Mouse (Mus musculus): ENCODE data around the gene Tjp2.
"Not testable (repeated sequence)": the region's sequence is repeated elsewhere in the genome, so short reads cannot be mapped to it uniquely, and the experiment has no call there.

Tjp2 gene

DNA sequence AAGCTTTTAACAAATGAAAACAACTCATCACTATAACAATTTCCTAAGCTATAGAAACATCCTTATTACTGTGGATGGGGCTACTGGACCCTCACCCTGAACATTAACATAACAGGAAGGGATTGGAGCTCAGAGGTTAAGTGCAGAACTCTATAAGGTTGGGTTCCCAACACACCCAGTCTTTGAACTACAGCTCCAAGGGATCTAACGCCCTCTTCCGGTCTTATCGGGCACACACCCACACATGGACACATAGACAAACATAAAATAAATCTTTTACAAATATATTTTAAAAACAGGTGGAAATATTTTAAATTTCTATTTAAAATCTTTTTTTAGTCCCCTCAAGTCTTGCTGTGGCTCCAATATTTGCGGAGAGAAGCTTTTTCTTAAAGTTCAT lies 3.4 kb downstream of the Tjp2 start:
- no peak for DNase-seq (ENCODE audit: low spot score in 2 of 2)

DNA sequence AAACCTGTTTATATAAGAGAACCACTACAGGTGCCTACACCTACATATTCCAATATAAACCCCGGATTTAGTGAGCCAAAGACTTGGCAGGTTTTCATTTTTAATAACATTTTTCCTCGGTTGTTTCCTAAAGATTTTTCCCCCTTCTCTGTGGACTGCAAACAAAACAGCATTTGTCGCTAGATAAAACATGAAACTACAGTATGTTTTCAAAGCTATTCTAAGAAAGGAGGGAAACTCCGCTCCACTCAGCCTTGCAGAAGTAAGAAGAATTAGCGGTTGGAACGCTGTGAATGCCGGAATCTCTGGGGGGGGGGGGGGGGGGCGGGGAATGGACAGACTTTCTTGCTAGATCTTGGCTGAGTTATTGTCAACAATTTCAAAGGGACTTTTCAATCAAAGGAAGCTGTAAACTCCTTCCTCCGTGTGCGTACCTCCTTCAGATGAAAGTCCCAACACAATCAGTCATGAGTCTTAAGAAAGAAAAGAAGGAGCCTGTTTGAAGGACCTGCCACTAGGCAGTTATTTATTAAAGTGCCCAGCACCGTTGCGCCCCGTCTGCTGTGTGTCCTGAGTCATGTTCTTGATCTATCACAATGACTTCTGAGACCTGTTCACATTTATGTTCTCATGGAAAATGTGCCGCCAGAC lies 3.9 kb downstream of the Tjp2 start:
- no peak for DNase-seq (ENCODE audit: low spot score in 2 of 2)

- no peak for DNase-seq (ENCODE audit: low spot score in 2 of 2)
These were observed 5.8 kb downstream of the Tjp2 start for GRCm38 (mm10) chr19:24219011-24219410.

DNA sequence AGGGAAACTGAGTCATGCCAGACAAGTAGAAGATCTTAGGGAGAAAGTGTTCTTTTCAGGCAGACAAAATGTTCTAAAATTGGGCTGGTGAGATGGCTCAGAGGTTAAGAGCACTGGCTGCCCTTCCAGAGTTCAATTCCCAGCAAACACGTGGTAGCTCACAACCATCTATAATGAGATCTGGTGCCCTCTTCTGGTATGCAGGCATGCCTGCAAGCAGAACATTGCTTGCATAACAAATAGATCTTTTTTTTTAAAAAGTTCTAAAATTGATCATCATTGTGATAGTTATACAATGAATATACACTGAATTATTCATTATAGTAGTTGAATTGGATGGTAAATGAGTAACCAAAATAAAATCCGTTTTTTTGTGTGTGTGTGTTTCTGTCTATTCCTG lies 6.5 kb downstream of the Tjp2 start:
- no peak for DNase-seq (ENCODE audit: low spot score in 2 of 2)

DNA sequence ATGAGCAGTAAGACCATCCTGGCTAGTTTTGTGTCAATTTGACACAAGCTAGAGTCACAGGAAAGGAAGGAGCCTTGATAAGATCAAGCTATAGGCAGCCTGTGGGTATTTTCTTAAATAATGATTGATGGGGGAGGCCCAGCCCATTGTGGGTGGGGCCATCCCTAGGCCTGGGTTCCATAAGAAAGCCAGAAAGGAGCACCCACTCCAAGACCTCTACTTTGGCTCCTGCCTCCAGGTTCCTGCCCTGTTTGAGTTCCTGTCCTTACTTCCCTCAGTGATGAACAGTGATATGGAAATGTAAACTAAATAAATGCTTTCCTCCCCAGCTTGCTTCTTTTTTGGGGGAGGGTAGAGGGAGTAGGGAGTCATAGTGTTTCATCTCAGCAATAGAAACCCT lies 7.0 kb downstream of the Tjp2 start:
- no peak for DNase-seq (ENCODE audit: low spot score in 2 of 2)

GRCm38 (mm10) chr19:24216771-24217170 lies 8.1 kb downstream of the Tjp2 start:
- no peak for DNase-seq (ENCODE audit: low spot score in 2 of 2)

- no peak for DNase-seq (ENCODE audit: low spot score in 2 of 2)
These were observed 9.9 kb downstream of the Tjp2 start for GRCm38 (mm10) chr19:24214939-24215338.

DNA sequence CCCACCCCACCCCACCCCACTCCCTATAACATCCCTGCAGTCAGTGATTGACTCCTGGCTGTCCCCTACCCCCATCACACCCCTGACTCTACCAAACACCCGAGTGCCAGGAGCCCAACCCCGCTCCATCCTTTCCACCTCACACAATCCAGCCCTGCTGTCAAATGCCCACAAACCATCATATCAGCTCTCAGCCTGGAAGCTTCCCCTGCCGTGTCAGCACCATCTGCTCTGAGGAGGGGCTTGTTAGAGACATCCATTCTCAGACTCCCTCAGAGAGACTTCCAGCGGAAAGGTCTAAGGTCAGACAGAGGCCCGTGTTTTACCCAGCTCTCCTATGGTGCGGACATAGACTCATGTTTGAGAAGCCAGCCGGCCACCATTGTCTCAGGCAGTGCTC lies 11.5 kb downstream of the Tjp2 start:
- no peak for DNase-seq (ENCODE audit: low spot score in 2 of 2)

GRCm38 (mm10) chr19:24212552-24213249 lies 12.1 kb downstream of the Tjp2 start:
- DNase-seq (ENCODE audit: low spot score in 2 of 2) = peak in 1 of 2 experiments; percentile 43

DNA sequence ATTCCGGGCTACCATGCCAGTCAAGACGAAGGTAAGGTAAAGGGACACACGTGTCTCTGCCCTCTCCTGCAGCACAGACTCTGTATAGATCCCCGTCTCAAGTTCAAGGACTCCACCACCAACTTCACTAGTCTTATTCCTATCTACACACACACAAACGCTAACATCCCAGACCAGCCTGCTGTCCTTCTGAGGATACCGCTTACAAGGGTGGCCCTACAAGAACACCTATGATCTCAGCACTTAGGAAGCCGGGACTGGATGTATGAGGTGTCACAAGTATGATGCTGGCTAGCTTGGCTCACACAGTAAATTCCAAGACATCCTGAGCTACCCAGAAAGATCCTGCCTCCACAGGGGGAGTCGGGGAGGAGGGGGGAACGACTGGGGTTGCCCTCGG lies 13.7 kb downstream of the Tjp2 start:
- no peak for DNase-seq (ENCODE audit: low spot score in 2 of 2)

GRCm38 (mm10) chr19:24209516-24209915 lies 15.3 kb downstream of the Tjp2 start:
- DNase-seq (ENCODE audit: low spot score in 2 of 2) = no peak

- DNase-seq (ENCODE audit: low spot score in 2 of 2) = no peak
These were observed 16.9 kb downstream of the Tjp2 start for GRCm38 (mm10) chr19:24207967-24208366.

DNA sequence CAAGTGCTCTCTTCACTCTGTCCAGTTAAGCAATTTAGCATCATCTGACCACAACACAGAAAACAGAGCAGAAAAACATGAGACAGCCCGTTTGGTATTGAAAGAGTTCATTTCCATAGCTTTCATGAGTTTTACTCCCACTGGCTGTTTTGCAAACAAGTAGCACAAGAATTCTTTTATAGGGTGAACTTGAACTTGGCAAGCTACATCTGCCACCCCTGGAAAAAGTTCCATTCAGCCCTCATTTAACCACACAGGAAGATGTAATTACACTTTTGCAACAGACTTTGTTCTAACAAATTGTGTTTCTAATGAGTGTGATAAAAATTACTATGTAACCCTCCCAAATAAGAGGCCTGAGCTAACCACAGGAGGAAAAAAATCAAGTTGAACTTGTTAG lies 19.8 kb downstream of the Tjp2 start:
- no peak for DNase-seq (ENCODE audit: low spot score in 2 of 2)

DNA sequence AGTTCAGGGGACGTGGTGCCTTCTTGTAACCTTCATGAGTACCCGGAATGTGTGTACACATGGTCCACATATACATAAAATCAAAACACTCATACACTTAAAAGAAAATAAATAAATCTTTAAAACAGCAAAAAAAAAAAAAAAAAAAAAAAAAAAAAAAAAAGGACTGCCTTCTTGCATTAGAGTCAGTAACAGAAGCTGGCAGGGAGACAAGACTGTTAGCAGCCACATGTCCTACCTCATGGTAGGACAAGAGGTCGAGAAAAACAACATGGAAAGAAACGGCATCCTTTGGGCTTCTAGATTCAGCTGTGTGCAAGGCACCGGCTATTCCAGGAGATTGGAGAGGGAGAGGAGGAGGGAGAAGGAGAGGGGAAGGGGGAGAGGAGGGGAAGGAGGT lies 23.0 kb downstream of the Tjp2 start:
- no peak for DNase-seq (ENCODE audit: low spot score in 2 of 2)

DNA sequence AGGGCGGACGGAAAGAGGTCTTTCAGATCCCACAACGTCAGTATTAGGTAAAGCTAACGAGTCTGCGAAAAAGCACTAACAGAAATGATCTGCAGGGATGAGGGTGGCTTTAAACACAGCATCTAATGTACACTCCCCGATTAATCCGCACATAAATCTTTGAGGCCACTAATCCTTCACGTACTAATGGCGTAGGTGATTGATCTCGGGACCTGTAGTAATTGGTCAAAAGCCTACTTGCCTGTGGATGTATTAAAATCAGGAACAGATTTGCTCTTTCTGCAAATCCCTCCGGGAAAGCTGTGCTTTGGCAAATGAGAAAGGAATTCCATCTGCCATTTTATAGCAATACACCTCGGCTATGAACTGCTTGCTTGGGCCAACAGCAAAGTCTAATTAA lies 24.3 kb downstream of the Tjp2 start:
- DNase-seq (ENCODE audit: low spot score in 2 of 2) = no peak

GRCm38 (mm10) chr19:24198676-24199303 lies 26.0 kb downstream of the Tjp2 start:
- no peak for DNase-seq (ENCODE audit: low spot score in 2 of 2)

GRCm38 (mm10) chr19:24197338-24197737 lies 27.5 kb downstream of the Tjp2 start:
- DNase-seq (ENCODE audit: low spot score in 2 of 2) = no peak

- peak in 1 of 2 experiments; percentile 27 for DNase-seq (ENCODE audit: low spot score in 2 of 2)
These were observed 29.6 kb downstream of the Tjp2 start for GRCm38 (mm10) chr19:24195224-24195623.

DNA sequence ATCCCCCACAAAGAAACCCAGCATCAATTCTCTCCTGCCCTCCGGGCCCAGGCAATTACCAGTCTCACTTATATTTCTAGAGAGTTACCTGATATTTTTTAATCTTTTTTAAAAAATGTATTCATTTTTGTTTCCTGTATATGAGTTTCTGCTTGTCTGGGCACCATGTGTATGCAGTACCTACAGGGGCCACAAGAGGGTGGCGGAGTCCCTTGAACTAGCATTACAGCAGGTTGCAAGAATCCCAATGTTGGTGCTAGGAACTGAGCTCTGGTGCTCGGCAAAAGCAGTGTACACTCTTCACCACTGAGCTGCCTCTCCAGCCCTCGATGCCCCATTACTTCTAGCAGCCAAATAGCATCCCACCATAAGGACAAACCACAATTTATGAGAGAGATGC lies 30.6 kb downstream of the Tjp2 start:
- no peak for DNase-seq (ENCODE audit: low spot score in 2 of 2)

GRCm38 (mm10) chr19:24192946-24193345 lies 31.9 kb downstream of the Tjp2 start:
- no peak for DNase-seq (ENCODE audit: low spot score in 2 of 2)

- DNase-seq (ENCODE audit: low spot score in 2 of 2) = no peak
These were observed 37.0 kb downstream of the Tjp2 start for GRCm38 (mm10) chr19:24187791-24188190.

DNA sequence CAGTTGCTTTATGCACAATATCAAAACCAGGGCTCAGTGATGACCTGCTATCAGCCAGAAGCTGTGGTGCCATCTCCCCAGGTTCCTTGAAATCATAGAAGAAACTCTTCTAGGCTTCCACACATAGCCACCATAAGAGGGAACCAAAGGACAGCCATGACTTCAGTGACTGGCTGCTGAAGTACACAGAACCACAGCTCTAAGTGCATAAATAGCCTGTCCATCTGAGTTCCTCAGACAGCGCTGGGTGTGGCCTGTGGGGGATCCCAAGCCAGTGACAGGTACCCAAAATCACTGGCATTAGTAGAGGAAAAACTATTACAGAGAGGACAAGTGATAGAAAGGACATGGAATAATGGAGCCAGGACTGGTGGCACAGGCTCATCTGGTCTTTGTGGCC lies 37.5 kb downstream of the Tjp2 start:
- not testable (repeated sequence) for DNase-seq (ENCODE audit: low spot score in 2 of 2)

GRCm38 (mm10) chr19:24183680-24184235 lies 41.1 kb downstream of the Tjp2 start:
- DNase-seq (ENCODE audit: low spot score in 2 of 2) = no peak

All from heart, adult 9 months (tissue).